Mouse (Mus musculus) cerebellum, adult 2 months (tissue): ENCODE data around the gene Mns1.

Source experiments
- CTCF ChIP-seq: fragments of 200-500 bp; IDR thresholded peaks from 2 replicates; pipeline ENCODE4 v1.5.1; 2011; ENCODE audit warnings: low read depth, mild to moderate bottlenecking, control low read depth, low read length, moderate library complexity, borderline replicate concordance; ENCODE audit not compliant: insufficient read depth
- POLR2A ChIP-seq: fragments of 200-500 bp; IDR thresholded peaks from 2 replicates; pipeline ENCODE4 v1.6.1; 2011; ENCODE audit warnings: low read length, control low read depth, borderline replicate concordance; ENCODE audit not compliant: insufficient read depth

DNA sequence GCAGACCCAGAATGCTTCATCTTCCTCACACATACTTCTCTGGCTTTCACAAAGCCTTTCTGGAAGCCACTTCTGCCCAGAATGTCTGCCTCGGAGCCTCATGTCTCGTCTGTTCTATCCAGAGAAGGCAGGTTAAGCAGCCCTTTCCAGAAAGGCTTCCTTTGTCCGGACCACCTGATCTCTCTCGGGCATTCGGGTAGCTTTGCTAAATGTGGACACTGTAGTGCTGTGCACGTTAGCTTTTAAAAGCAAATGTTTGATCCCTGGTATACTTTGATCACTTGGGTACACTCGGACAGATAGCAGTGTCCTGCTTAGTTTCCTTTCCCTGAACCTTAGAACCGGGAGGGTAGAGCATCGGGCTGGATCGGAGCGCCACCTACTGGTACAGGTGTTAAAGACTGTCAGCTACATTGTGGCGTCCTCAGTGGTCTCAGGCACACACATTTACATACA lies 29.7 kb upstream of the Mns1 start:
- TF ChIP-seq CTCF (peak; percentile 96), POLR2A (no peak)
